Mouse (Mus musculus) MEL (cell line): ENCODE measurements around the gene Pigb.

Experiments
- CHD2 ChIP-seq: IDR thresholded peaks from 2 replicates; pipeline ENCODE4 v1.6.1; 2011; ENCODE audit warnings: low read length, improper control_type of control experiment
- CTCF ChIP-seq, 3 experiments: IDR thresholded peaks in 2 of 3; conservative IDR thresholded peaks in 1 of 3; 2 replicates each; pipeline ENCODE4 v1.5.1; 2011 to 2012; ENCODE audit warnings: low read length in 3 of 3, low read depth in 2 of 3, mild to moderate bottlenecking in 2 of 3, improper control_type of control experiment in 1 of 3, inconsistent platforms in 1 of 3, mixed read lengths in 1 of 3, moderate library complexity in 1 of 3; ENCODE audit not compliant: control insufficient read depth in 1 of 3, insufficient read depth in 1 of 3, poor library complexity in 1 of 3, severe bottlenecking in 1 of 3
- E2F4 ChIP-seq: IDR thresholded peaks from 2 replicates; pipeline ENCODE4 v1.6.1; 2011; ENCODE audit warnings: low read depth, low read length, improper control_type of control experiment, borderline replicate concordance
- ELF1 ChIP-seq: IDR thresholded peaks from 2 replicates; pipeline ENCODE4 v1.6.1; 2014; ENCODE audit warnings: low read depth, mild to moderate bottlenecking, inconsistent platforms, low read length, improper control_type of control experiment, moderate library complexity
- GATA1 ChIP-seq: IDR thresholded peaks from 2 replicates; pipeline ENCODE4 v1.6.1; 2011; ENCODE audit warnings: low read depth, low read length, improper control_type of control experiment
- HCFC1 ChIP-seq: IDR thresholded peaks from 2 replicates; pipeline ENCODE4 v1.6.1; 2012; ENCODE audit warnings: low read depth, mild to moderate bottlenecking, inconsistent platforms, low read length, improper control_type of control experiment, moderate library complexity
- MAFK ChIP-seq: IDR thresholded peaks from 2 replicates; pipeline ENCODE4 v1.6.1; 2011; ENCODE audit warnings: low read depth, mild to moderate bottlenecking, low read length, improper control_type of control experiment, borderline replicate concordance
- MAZ ChIP-seq: IDR thresholded peaks from 2 replicates; pipeline ENCODE4 v1.6.1; 2012; ENCODE audit warnings: low read depth, mild to moderate bottlenecking, inconsistent platforms, low read length, improper control_type of control experiment
- MEF2A ChIP-seq: IDR thresholded peaks from 2 replicates; pipeline ENCODE4 v1.6.1; 2014; ENCODE audit warnings: low read depth, mild to moderate bottlenecking, inconsistent platforms, low read length, improper control_type of control experiment; ENCODE audit not compliant: poor library complexity, insufficient replicate concordance, severe bottlenecking; ENCODE audit errors: extremely low read depth
- MYC ChIP-seq: IDR thresholded peaks from 2 replicates; pipeline ENCODE4 v1.6.1; 2011; ENCODE audit warnings: low read depth, mild to moderate bottlenecking, low read length, improper control_type of control experiment, moderate library complexity
- POLR2A ChIP-seq, 2 experiments: IDR thresholded peaks; 2 replicates each; pipeline ENCODE4 v1.6.1; 2011 to 2012; ENCODE audit warnings: low read length in 2 of 2, mild to moderate bottlenecking in 2 of 2, control low read depth in 1 of 2, improper control_type of control experiment in 1 of 2, low read depth in 1 of 2, moderate library complexity in 1 of 2; ENCODE audit not compliant: control insufficient read depth in 1 of 2, insufficient read depth in 1 of 2, poor library complexity in 1 of 2
- RCOR1 ChIP-seq: IDR thresholded peaks from 2 replicates; pipeline ENCODE4 v1.6.1; 2012; ENCODE audit warnings: low read depth, mild to moderate bottlenecking, inconsistent platforms, low read length, improper control_type of control experiment
- SMC3 ChIP-seq: IDR thresholded peaks from 2 replicates; pipeline ENCODE4 v1.6.1; 2011; ENCODE audit warnings: low read depth, low read length, improper control_type of control experiment

GRCm38 (mm10) chr9:73040080-73040479 lies at the start of gene Pigb:
- TF ChIP-seq CTCF (IDR thresholded peaks at IDR 0.05 in 2 of 3, conservative IDR thresholded peaks at IDR 0.05 in 1 of 3; ENCODE audit: control insufficient read depth in 1 of 3, insufficient read depth in 1 of 3, low read depth in 2 of 3, low read length in 3 of 3, poor library complexity in 1 of 3, severe bottlenecking in 1 of 3) = no peak
- no peak for TF ChIP-seq E2F4
- TF ChIP-seq MAFK = no peak
- 0 out of 2 replicates have a peak, but pooled peaks have one; percentile 9 for TF ChIP-seq MYC
- no peak for TF ChIP-seq SMC3
- TF ChIP-seq RCOR1 = no peak
- no peak for TF ChIP-seq GATA1
- no peak for TF ChIP-seq HCFC1
- TF ChIP-seq ELF1 = no peak
- no peak for TF ChIP-seq POLR2A (IDR thresholded peaks at IDR 0.05; ENCODE audit: control insufficient read depth in 1 of 2, insufficient read depth in 1 of 2, low read depth in 1 of 2, low read length in 2 of 2, poor library complexity in 1 of 2)
- no peak for TF ChIP-seq CHD2
- no peak for TF ChIP-seq MEF2A
- TF ChIP-seq MAZ = no peak
